23 mouse cellular contexts compared by ENCODE assay signal in the genomic region with DNA sequence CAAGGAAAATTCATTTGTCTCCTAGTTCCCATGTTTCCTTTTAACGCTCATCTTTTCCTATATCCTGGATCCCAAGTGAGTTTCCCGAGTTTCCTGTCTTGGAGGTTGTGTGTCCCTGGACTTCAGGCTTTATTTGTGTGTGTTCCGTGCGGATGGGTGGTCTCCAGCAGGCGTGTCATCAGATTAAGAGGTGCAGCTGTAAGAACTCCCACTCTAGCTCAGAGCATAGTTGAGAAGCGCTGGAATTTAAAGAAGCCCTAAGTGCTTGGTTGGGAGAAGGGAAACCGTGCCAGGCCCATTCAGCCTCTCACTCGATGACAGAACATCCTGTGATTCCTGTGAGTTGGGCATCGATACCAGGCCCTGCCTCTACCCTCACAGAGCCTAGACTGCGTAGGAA. TPM values are rescaled to one million over a fixed set of nuclear protein-coding genes. Genes with fewer than 3 reads are reported as not detected.
DNase-seq lines count a peak whose midpoint lies in the region; ATAC-seq lines count a peak whose summit lies in the region.
"Had no signal": no experiment of that assay in that cellular context is flagged by ENCODE, and none has a peak within 500 bp of the region (broad histone marks: within the 10 kb centered on the region; RNA-seq: fewer than 3 reads in every experiment).

No protein-coding gene starts in this region.

- peak overlapping the region; percentile 36; the same call in 1 of the 2 replicates for H3K27ac ChIP-seq in embryonic facial prominence, embryonic 12.5 days
- no peak overlapping the region for H3K27ac ChIP-seq in embryonic facial prominence, embryonic 10.5 days (replicated peaks)
- H3K27ac ChIP-seq in heart, embryonic 16.5 days (ENCODE audit: low read length) = no peak overlapping the region
- 0 out of 2 replicates have a peak overlapping the region, but pooled peaks have one; percentile 27 for H3K27ac ChIP-seq in limb, embryonic 15.5 days
- no peak overlapping the region for H3K27ac ChIP-seq in limb, embryonic 10.5 days
- no peak overlapping the region for H3K27ac ChIP-seq in intestine, embryonic 16.5 days (ENCODE audit: low read length)
- H3K27ac ChIP-seq: embryonic facial prominence, embryonic 13.5 days; forebrain, embryonic 10.5 days; layer of hippocampus, adult 2 months; neural tube, embryonic 13.5 days had no signal

- no peak overlapping the region for H3K4me3 ChIP-seq in embryonic facial prominence, embryonic 12.5 days
- H3K4me3 ChIP-seq in embryonic facial prominence, embryonic 10.5 days = no peak overlapping the region
- no peak overlapping the region for H3K4me3 ChIP-seq in heart, embryonic 16.5 days (ENCODE audit: low read length)
- H3K4me3 ChIP-seq in limb, embryonic 15.5 days = no peak overlapping the region
- no peak overlapping the region for H3K4me3 ChIP-seq in limb, embryonic 10.5 days
- no peak overlapping the region for H3K4me3 ChIP-seq in intestine, embryonic 16.5 days (ENCODE audit: low read length)
- H3K4me3 ChIP-seq: embryonic facial prominence, embryonic 13.5 days; forebrain, embryonic 10.5 days; layer of hippocampus, adult 2 months; megakaryocyte, embryonic 14.5 days; neural tube, embryonic 13.5 days had no signal

- H3K36me3 ChIP-seq in embryonic facial prominence, embryonic 12.5 days = no peaks in the 10 kb centered on the region
- no peaks in the 10 kb centered on the region for H3K36me3 ChIP-seq in embryonic facial prominence, embryonic 10.5 days (replicated peaks)
- no peaks in the 10 kb centered on the region for H3K36me3 ChIP-seq in heart, embryonic 16.5 days (ENCODE audit: control insufficient read depth, insufficient read depth)
- no peaks in the 10 kb centered on the region for H3K36me3 ChIP-seq in limb, embryonic 15.5 days
- H3K36me3 ChIP-seq in limb, embryonic 10.5 days = no peaks in the 10 kb centered on the region
- no peaks in the 10 kb centered on the region for H3K36me3 ChIP-seq in intestine, embryonic 16.5 days (ENCODE audit: control insufficient read depth, insufficient read depth, low read length)
- H3K36me3 ChIP-seq: embryonic facial prominence, embryonic 13.5 days; forebrain, embryonic 10.5 days; G1E; neural tube, embryonic 13.5 days had no signal

- H3K4me1 ChIP-seq in embryonic facial prominence, embryonic 12.5 days = peaks cover 10% of the 10 kb centered on the region; the same call in 1 of the 2 replicates
- no peaks in the 10 kb centered on the region for H3K4me1 ChIP-seq in embryonic facial prominence, embryonic 10.5 days
- H3K4me1 ChIP-seq in heart, embryonic 16.5 days (ENCODE audit: control insufficient read depth, insufficient read depth, low read length) = peaks cover 11% of the 10 kb centered on the region
- peaks cover 4% of the 10 kb centered on the region for H3K4me1 ChIP-seq in limb, embryonic 15.5 days
- peaks cover 3% of the 10 kb centered on the region; the same call in 1 of the 2 replicates for H3K4me1 ChIP-seq in limb, embryonic 10.5 days
- H3K4me1 ChIP-seq in intestine, embryonic 16.5 days (ENCODE audit: control insufficient read depth, insufficient read depth, low read length) = no peaks in the 10 kb centered on the region
- H3K4me1 ChIP-seq: forebrain, embryonic 10.5 days; neural tube, embryonic 13.5 days had no signal

- ATAC-seq in embryonic facial prominence, embryonic 12.5 days (ENCODE audit: insufficient number of reproducible peaks, insufficient read depth, low FRiP score, low TSS enrichment) = no peak
- ATAC-seq in heart, embryonic 16.5 days (replicated peaks; ENCODE audit: extremely low read depth, insufficient read depth, low FRiP score) = 0 out of 2 replicates have a peak, but pooled peaks have one; percentile 45
- no peak for ATAC-seq in limb, embryonic 15.5 days (ENCODE audit: insufficient number of reproducible peaks, low FRiP score, low TSS enrichment, low read depth)
- peak; percentile 80 for ATAC-seq in intestine, embryonic 16.5 days
- ATAC-seq: CD4-positive, CD25-positive, alpha-beta regulatory T cell, adult 4 months; inflammation-experienced regulatory T-cells, adult 6 months; lung, postnatal 0 days had no signal

- H3K9me3 ChIP-seq in embryonic facial prominence, embryonic 12.5 days = no peaks in the 10 kb centered on the region
- no peaks in the 10 kb centered on the region for H3K9me3 ChIP-seq in embryonic facial prominence, embryonic 10.5 days
- H3K9me3 ChIP-seq in heart, embryonic 16.5 days (replicated peaks; ENCODE audit: control insufficient read depth, low read length) = no peaks in the 10 kb centered on the region
- no peaks in the 10 kb centered on the region for H3K9me3 ChIP-seq in limb, embryonic 15.5 days
- H3K9me3 ChIP-seq in limb, embryonic 10.5 days (replicated peaks) = no peaks in the 10 kb centered on the region
- no peaks in the 10 kb centered on the region for H3K9me3 ChIP-seq in intestine, embryonic 16.5 days (ENCODE audit: control insufficient read depth, low read length)
- H3K9me3 ChIP-seq: embryonic facial prominence, embryonic 13.5 days; forebrain, embryonic 10.5 days; G1E; neural tube, embryonic 13.5 days had no signal

- no peaks in the 10 kb centered on the region for H3K27me3 ChIP-seq in embryonic facial prominence, embryonic 12.5 days
- H3K27me3 ChIP-seq in embryonic facial prominence, embryonic 10.5 days (replicated peaks; ENCODE audit: low read depth, poor library complexity, severe bottlenecking) = no peaks in the 10 kb centered on the region
- H3K27me3 ChIP-seq in heart, embryonic 16.5 days (ENCODE audit: control insufficient read depth, insufficient read depth, low read length) = no peaks in the 10 kb centered on the region
- no peaks in the 10 kb centered on the region for H3K27me3 ChIP-seq in limb, embryonic 15.5 days
- no peaks in the 10 kb centered on the region for H3K27me3 ChIP-seq in limb, embryonic 10.5 days (ENCODE audit: low read depth, poor library complexity, severe bottlenecking)
- no peaks in the 10 kb centered on the region for H3K27me3 ChIP-seq in intestine, embryonic 16.5 days (replicated peaks; ENCODE audit: control insufficient read depth, insufficient read depth, low read length)
- H3K27me3 ChIP-seq: embryonic facial prominence, embryonic 13.5 days; neural tube, embryonic 13.5 days had no signal

- DNase-seq in embryonic facial prominence, embryonic 10.5 days (ENCODE audit: low spot score) = no peak
- DNase-seq in heart, adult 9 months (ENCODE audit: low spot score in 2 of 2) = no peak
- DNase-seq in limb, embryonic 10.5 days (ENCODE audit: low spot score) = no peak
- no peak for DNase-seq in ovary, adult 18-20 months (ENCODE audit: low spot score)
- DNase-seq: adrenal gland, postnatal 36 days; cerebellum, adult 8-10 months; gastrocnemius, postnatal 36 days; right cerebral cortex, postnatal 25 days; thymus, adult 18-20 months had no signal

- no peak overlapping the region for H3K4me2 ChIP-seq in embryonic facial prominence, embryonic 12.5 days (replicated peaks)
- no peak overlapping the region for H3K4me2 ChIP-seq in heart, embryonic 16.5 days (ENCODE audit: low read depth, low read length)
- H3K4me2 ChIP-seq in limb, embryonic 15.5 days = no peak overlapping the region
- no peak overlapping the region for H3K4me2 ChIP-seq in intestine, embryonic 16.5 days (ENCODE audit: low read depth, low read length)
- H3K4me2 ChIP-seq: embryonic facial prominence, embryonic 13.5 days; liver, embryonic 11.5 days; neural tube, embryonic 13.5 days had no signal

- 70% methylated on average over 10 of the region's 10 CpGs for WGBS in embryonic facial prominence, embryonic 12.5 days
- WGBS in embryonic facial prominence, embryonic 10.5 days = 77% methylated on average over 10 of the region's 10 CpGs
- WGBS in heart, embryonic 16.5 days = 27% methylated on average over 10 of the region's 10 CpGs
- WGBS in limb, embryonic 15.5 days = 58% methylated on average over 10 of the region's 10 CpGs
- WGBS in limb, embryonic 10.5 days = 83% methylated on average over 10 of the region's 10 CpGs
- 48% methylated on average over 10 of the region's 10 CpGs for WGBS in intestine, embryonic 16.5 days

- H3K9ac ChIP-seq in embryonic facial prominence, embryonic 12.5 days = no peak overlapping the region
- no peak overlapping the region for H3K9ac ChIP-seq in heart, embryonic 16.5 days (ENCODE audit: low read length)
- no peak overlapping the region for H3K9ac ChIP-seq in limb, embryonic 15.5 days
- H3K9ac ChIP-seq in intestine, embryonic 16.5 days (ENCODE audit: low read depth, low read length) = no peak overlapping the region
- H3K9ac ChIP-seq: embryonic facial prominence, embryonic 13.5 days; neural tube, embryonic 13.5 days had no signal

RNA-seq across cellular contexts. Expression of gene Lrrc17, which starts 30.0 kb away (rescaled TPM):
- polyA plus RNA-seq in embryonic facial prominence, embryonic 12.5 days (2016; fragmentation: Nextera tagmentation; extraction: Ambion mirVana) = 85.1 and 88.5 TPM in 2 replicates
- 12.9 and 15.9 TPM in 2 replicates for polyA plus RNA-seq in embryonic facial prominence, embryonic 10.5 days (2016; fragmentation: Nextera tagmentation; extraction: Ambion mirVana)
- 24.0 and 26.9 TPM in 2 replicates for polyA plus RNA-seq in heart, embryonic 16.5 days (2015; fragmentation: Nextera tagmentation; extraction: Ambion mirVana)
- polyA plus RNA-seq in limb, embryonic 15.5 days (2015; fragmentation: Nextera tagmentation; extraction: Ambion mirVana) = 106 and 121 TPM in 2 replicates
- 8.7 and 19.3 TPM in 2 replicates for polyA plus RNA-seq in limb, embryonic 10.5 days (2016; fragmentation: Nextera tagmentation; extraction: Ambion mirVana)
- polyA plus RNA-seq in intestine, embryonic 16.5 days (2015; fragmentation: Nextera tagmentation; extraction: Ambion mirVana) = 34.1 and 38.0 TPM in 2 replicates
- polyA plus RNA-seq: CD4-positive, CD25-positive, alpha-beta regulatory T cell, adult 4 months; G1E; inflammation-experienced regulatory T-cells, adult 6 months had no signal

Comparison
In these comparisons a context has a peak if more than half of its experiments do, and no peak if none do; other contexts are left out.
1. H3K27ac ChIP-seq: peak in embryonic facial prominence, embryonic 12.5 days (single experiment) and limb, embryonic 15.5 days (single experiment); none in embryonic facial prominence, embryonic 10.5 days (single experiment), heart, embryonic 16.5 days (single experiment), limb, embryonic 10.5 days (single experiment) and intestine, embryonic 16.5 days (single experiment).
2. ATAC-seq: peak in heart, embryonic 16.5 days (single experiment) and intestine, embryonic 16.5 days (single experiment); none in embryonic facial prominence, embryonic 12.5 days (single experiment) and limb, embryonic 15.5 days (single experiment).